Mouse (Mus musculus): ENCODE data around the gene Fcho1. TPM values are rescaled to one million over a fixed set of nuclear protein-coding genes. Genes with fewer than 3 reads are reported as not detected.
A peak's percentile ranks its signal among the peaks of the same experiment; 100 is the strongest.
"Not testable (repeated sequence)": the region's sequence is repeated elsewhere in the genome, so short reads cannot be mapped to it uniquely, and the experiment has no call there.

Gene Fcho1
- polyA plus RNA-seq, 1 experiment, result 23.3 TPM

- Histone ChIP-seq H3K4me3 (replicated peaks; ENCODE audit: extremely low read depth, low read depth, low read length) (no peak overlapping the region), H3K4me1 (ENCODE audit: control insufficient read depth, insufficient read depth, low read length) (no peaks in the 10 kb centered on the region)
- TF ChIP-seq POLR2A (IDR thresholded peaks at IDR 0.05; ENCODE audit: borderline replicate concordance, extremely low read depth, low read depth, low read length) (no peak), CTCF (IDR thresholded peaks at IDR 0.05; ENCODE audit: insufficient read depth, low read length) (no peak)
- DNase-seq, result peak; percentile 32
- 12% methylated on average over 19 of the region's 19 CpGs for WGBS
Measured at GRCm38 (mm10) chr8:71741687-71742114, 16.2 kb upstream of the Fcho1 start.

- 38% methylated on average over 3 of the region's 3 CpGs for WGBS
Measured at GRCm38 (mm10) chr8:71741226-71741625, 15.7 kb upstream of the Fcho1 start.

GRCm38 (mm10) chr8:71738316-71738715 is 12.8 kb upstream of the Fcho1 start:
- not testable (repeated sequence) for H3K4me1 ChIP-seq (ENCODE audit: control insufficient read depth, insufficient read depth, low read length); DNase-seq; H3K4me3 ChIP-seq (replicated peaks; ENCODE audit: extremely low read depth, low read depth, low read length)

More at GRCm38 (mm10) chr8:71741226-71741625, 15.7 kb upstream of the Fcho1 start:
- no peak overlapping the region for H3K4me3 ChIP-seq (replicated peaks; ENCODE audit: extremely low read depth, low read depth, low read length)
- DNase-seq, result no peak
- TF ChIP-seq CTCF (IDR thresholded peaks at IDR 0.05; ENCODE audit: insufficient read depth, low read length) (no peak), POLR2A (IDR thresholded peaks at IDR 0.05; ENCODE audit: borderline replicate concordance, extremely low read depth, low read depth, low read length) (no peak)
- H3K4me1 ChIP-seq (ENCODE audit: control insufficient read depth, insufficient read depth, low read length), result no peaks in the 10 kb centered on the region

GRCm38 (mm10) chr8:71731652-71732230 is 6.2 kb upstream of the Fcho1 start:
- 60% methylated on average over 3 of the region's 3 CpGs for WGBS
- TF ChIP-seq POLR2A (IDR thresholded peaks at IDR 0.05; ENCODE audit: borderline replicate concordance, extremely low read depth, low read depth, low read length) (no peak), CTCF (IDR thresholded peaks at IDR 0.05; ENCODE audit: insufficient read depth, low read length) (peak; percentile 60)
- Histone ChIP-seq H3K4me1 (ENCODE audit: control insufficient read depth, insufficient read depth, low read length) (peaks cover 3% of the 10 kb centered on the region), H3K4me3 (replicated peaks; ENCODE audit: extremely low read depth, low read depth, low read length) (no peak overlapping the region)
- DNase-seq, result peak; percentile 37

- Histone ChIP-seq H3K4me1 (ENCODE audit: control insufficient read depth, insufficient read depth, low read length) (peaks cover 3% of the 10 kb centered on the region), H3K4me3 (replicated peaks; ENCODE audit: extremely low read depth, low read depth, low read length) (no peak overlapping the region)
- TF ChIP-seq POLR2A (IDR thresholded peaks at IDR 0.05; ENCODE audit: borderline replicate concordance, extremely low read depth, low read depth, low read length) (no peak), CTCF (IDR thresholded peaks at IDR 0.05; ENCODE audit: insufficient read depth, low read length) (no peak)
- no peak for DNase-seq
- 4% methylated on average over 16 of the region's 16 CpGs for WGBS
Measured at GRCm38 (mm10) chr8:71728826-71729620, 3.5 kb upstream of the Fcho1 start.

GRCm38 (mm10) chr8:71728240-71728785 is 2.8 kb upstream of the Fcho1 start:
- WGBS, result 7% methylated on average over 21 of the region's 21 CpGs
- no peak for DNase-seq
- H3K4me3 ChIP-seq (replicated peaks; ENCODE audit: extremely low read depth, low read depth, low read length), result peak overlapping the region; percentile 34

GRCm38 (mm10) chr8:71724389-71724788 is 1.1 kb downstream of the Fcho1 start:
- H3K4me3 ChIP-seq (replicated peaks; ENCODE audit: extremely low read depth, low read depth, low read length), result no peak overlapping the region
- no peak for DNase-seq

More at GRCm38 (mm10) chr8:71728240-71728785, 2.8 kb upstream of the Fcho1 start:
- H3K4me1 ChIP-seq (ENCODE audit: control insufficient read depth, insufficient read depth, low read length), result peaks cover 3% of the 10 kb centered on the region
- no peak for TF ChIP-seq POLR2A (IDR thresholded peaks at IDR 0.05; ENCODE audit: borderline replicate concordance, extremely low read depth, low read depth, low read length)
- TF ChIP-seq CTCF (IDR thresholded peaks at IDR 0.05; ENCODE audit: insufficient read depth, low read length), result no peak

GRCm38 (mm10) chr8:71723047-71723551 is 2.4 kb downstream of the Fcho1 start:
- TF ChIP-seq CTCF (IDR thresholded peaks at IDR 0.05; ENCODE audit: insufficient read depth, low read length), result no peak
- no peak for TF ChIP-seq POLR2A (IDR thresholded peaks at IDR 0.05; ENCODE audit: borderline replicate concordance, extremely low read depth, low read depth, low read length)
- Histone ChIP-seq H3K4me1 (ENCODE audit: control insufficient read depth, insufficient read depth, low read length) (no peaks in the 10 kb centered on the region), H3K4me3 (replicated peaks; ENCODE audit: extremely low read depth, low read depth, low read length) (peak overlapping the region; percentile 2)
- no peak for DNase-seq
- WGBS, result 50% methylated on average over 14 of the region's 14 CpGs

More at GRCm38 (mm10) chr8:71724389-71724788, 1.1 kb downstream of the Fcho1 start:
- WGBS, result 52% methylated on average over 4 of the region's 4 CpGs
- peaks cover 3% of the 10 kb centered on the region for H3K4me1 ChIP-seq (ENCODE audit: control insufficient read depth, insufficient read depth, low read length)
- no peak for TF ChIP-seq CTCF (IDR thresholded peaks at IDR 0.05; ENCODE audit: insufficient read depth, low read length)
- no peak for TF ChIP-seq POLR2A (IDR thresholded peaks at IDR 0.05; ENCODE audit: borderline replicate concordance, extremely low read depth, low read depth, low read length)

GRCm38 (mm10) chr8:71719928-71720457 is 5.5 kb downstream of the Fcho1 start:
- no peak for DNase-seq
- Histone ChIP-seq H3K4me1 (ENCODE audit: control insufficient read depth, insufficient read depth, low read length) (no peaks in the 10 kb centered on the region), H3K4me3 (replicated peaks; ENCODE audit: extremely low read depth, low read depth, low read length) (no peak overlapping the region)
- TF ChIP-seq POLR2A (IDR thresholded peaks at IDR 0.05; ENCODE audit: borderline replicate concordance, extremely low read depth, low read depth, low read length), result no peak
- TF ChIP-seq CTCF (IDR thresholded peaks at IDR 0.05; ENCODE audit: insufficient read depth, low read length), result no peak
- WGBS, result 49% methylated on average over 7 of the region's 7 CpGs

Measured in lung, adult 2 months (tissue).